Mouse (Mus musculus) mouse trophoblast stem cell (cell line): ENCODE data around the gene Oaz2.
"Not testable (repeated sequence)": the region's sequence is repeated elsewhere in the genome, so short reads cannot be mapped to it uniquely, and the experiment has no call there.

Experiments used
- in situ Hi-C, 2 experiments: fragments of 300-500 bp; cut with MseI, MboI; formaldehyde crosslinking; loops; 2 replicates in 1 of 2; 3 replicates in 1 of 2; pipeline ENCODE4 v1.15.1; 2025

Oaz2 gene

DNA sequence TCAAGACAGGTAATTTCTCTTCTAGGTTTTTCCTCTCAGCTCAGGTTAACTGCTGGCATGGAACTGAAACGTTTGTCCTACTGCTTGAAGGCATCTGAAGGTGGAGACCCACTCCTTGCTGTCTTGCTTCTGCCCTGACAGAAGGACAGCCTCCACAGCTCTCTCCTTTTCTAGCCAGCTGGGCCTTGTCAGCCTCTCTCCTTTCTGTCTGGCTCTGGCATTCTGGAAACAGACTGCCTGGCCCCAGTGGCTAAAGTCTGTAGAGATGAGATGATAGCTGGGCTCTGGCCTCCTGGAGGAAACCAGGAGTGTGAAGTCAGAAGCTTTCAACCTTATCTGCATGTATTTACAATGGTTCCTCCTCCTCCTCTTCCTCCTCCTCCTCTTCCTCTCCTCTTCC, 17.8 kb upstream of the Oaz2 start:
- in situ Hi-C loops = no loop called here

- in situ Hi-C loops = not testable (repeated sequence)
Measured at GRCm38 (mm10) chr9:65651957-65652356, 15.8 kb upstream of the Oaz2 start.

DNA sequence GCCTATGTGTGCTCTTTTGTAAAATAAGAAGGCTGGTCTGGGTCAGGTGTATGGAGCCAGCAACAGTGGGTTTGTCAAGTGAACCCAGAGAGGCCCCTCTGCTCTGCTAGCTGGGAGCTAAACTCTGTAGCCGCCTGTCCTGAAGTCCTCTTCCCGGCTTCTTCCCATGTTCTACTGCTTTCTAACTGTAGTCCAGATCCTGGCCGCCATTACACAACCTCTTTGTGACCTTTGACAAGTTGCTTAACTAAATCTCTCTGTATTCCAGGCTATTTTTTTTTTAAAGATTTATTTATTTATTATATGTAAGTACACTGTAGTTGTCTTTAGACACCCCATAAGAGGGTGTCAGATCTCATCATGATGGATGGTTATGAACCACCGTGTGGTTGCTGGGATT, 14.1 kb upstream of the Oaz2 start:
- in situ Hi-C loops = no loop called here

GRCm38 (mm10) chr9:65654700-65655237, 13.0 kb upstream of the Oaz2 start:
- in situ Hi-C loops = no loop called here

- in situ Hi-C loops = no loop called here
Measured at GRCm38 (mm10) chr9:65655540-65655939, 12.3 kb upstream of the Oaz2 start.

- in situ Hi-C loops = no loop called here
Measured at GRCm38 (mm10) chr9:65657218-65657617, 10.6 kb upstream of the Oaz2 start.

GRCm38 (mm10) chr9:65661029-65661428, 6.8 kb upstream of the Oaz2 start:
- in situ Hi-C loops = loop anchor here (5.0 kb wide), 2 partner anchors 39 to 54 kb away; no protein-coding TSS in a partner anchor

- in situ Hi-C loops = loop anchor here (5.0 kb wide), 2 partner anchors 39 to 54 kb away; no protein-coding TSS in a partner anchor
Measured at GRCm38 (mm10) chr9:65661493-65661892, 6.3 kb upstream of the Oaz2 start.

- in situ Hi-C loops = loop anchor here (5.0 kb wide), 2 partner anchors 42 to 57 kb away; no protein-coding TSS in a partner anchor
Measured at GRCm38 (mm10) chr9:65664163-65664562, 3.6 kb upstream of the Oaz2 start.

DNA sequence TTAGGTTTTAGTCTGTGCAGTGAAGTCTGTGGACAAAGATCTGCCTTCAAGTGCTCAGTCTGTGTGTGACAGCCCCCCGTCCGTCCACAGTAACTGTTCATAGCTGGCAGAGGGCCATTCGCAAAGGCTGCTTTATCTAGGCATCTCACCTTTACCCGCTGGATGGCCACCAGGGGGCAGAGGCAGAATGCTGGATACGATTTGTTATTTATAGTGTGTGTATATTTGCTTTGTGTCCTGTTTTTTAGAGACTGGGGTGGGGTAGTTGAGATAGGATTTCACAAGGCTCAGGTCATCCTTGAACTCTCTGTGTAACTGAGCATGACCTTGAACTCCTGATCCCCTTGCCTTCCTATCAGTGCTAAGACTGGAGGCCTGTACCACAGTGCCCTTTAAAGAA, 1.8 kb upstream of the Oaz2 start:
- in situ Hi-C loops = no loop called here

- in situ Hi-C loops = no loop called here
Measured at GRCm38 (mm10) chr9:65671431-65671931, 3.7 kb downstream of the Oaz2 start.

GRCm38 (mm10) chr9:65672996-65673395, 5.2 kb downstream of the Oaz2 start:
- in situ Hi-C loops = no loop called here

- in situ Hi-C loops = no loop called here
Measured at GRCm38 (mm10) chr9:65675461-65676357, 7.9 kb downstream of the Oaz2 start.

DNA sequence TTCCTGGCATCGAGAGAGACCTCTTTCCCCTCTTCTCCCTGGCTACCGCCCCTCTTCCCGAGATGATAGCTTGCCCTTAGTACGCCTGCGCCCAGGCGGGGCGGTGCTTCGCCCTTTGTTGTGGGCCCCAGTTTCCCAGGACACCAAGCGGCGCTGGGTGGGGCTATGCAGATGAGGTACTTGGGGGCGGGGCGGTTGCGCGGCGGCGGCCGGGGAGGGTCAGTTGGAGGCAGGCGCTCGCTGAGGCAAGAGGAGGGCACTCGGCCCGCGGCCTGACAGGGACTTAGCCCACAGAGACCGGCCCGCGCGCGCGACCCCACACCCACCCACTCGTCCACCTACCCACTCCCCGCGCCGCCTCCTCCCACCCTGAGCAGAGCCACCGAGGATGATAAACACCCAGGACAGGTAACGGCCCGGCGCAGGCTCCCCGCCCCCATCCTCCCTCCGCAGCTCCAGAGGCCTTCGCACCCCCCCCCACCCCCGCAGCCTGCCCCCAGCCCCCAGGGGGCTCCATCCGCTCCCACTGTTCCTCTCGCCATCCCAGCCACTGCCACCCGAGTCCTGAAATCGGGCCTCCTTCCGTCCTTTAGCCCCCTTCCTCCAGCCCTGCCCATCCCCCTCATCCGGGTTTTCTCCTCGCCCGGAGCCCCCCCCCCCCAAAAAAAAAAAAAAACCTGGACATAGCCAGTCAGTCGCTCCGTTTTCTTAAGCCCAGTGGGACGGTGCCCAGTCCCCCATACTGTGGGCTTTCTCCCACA, 8.7 kb downstream of the Oaz2 start:
- in situ Hi-C loops = no loop called here

DNA sequence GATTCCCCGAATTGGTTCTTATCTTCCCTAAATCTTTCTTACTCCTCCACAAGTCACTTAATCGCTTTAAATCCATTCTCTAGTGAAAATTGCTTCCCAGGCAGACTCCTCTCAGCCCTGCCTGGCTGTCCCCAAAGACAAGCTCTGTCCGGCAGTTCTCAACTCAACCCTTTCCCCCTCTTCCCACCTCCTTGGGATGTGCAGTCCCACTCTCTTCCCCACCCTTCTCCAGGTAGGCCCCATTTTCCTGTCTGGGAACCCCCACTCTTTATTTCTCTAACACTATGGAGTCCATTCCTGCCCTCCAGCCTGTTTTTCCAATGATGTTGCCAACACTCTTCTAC, 9.3 kb downstream of the Oaz2 start:
- in situ Hi-C loops = no loop called here

- in situ Hi-C loops = no loop called here
Measured at GRCm38 (mm10) chr9:65679181-65679761, 11.5 kb downstream of the Oaz2 start.

DNA sequence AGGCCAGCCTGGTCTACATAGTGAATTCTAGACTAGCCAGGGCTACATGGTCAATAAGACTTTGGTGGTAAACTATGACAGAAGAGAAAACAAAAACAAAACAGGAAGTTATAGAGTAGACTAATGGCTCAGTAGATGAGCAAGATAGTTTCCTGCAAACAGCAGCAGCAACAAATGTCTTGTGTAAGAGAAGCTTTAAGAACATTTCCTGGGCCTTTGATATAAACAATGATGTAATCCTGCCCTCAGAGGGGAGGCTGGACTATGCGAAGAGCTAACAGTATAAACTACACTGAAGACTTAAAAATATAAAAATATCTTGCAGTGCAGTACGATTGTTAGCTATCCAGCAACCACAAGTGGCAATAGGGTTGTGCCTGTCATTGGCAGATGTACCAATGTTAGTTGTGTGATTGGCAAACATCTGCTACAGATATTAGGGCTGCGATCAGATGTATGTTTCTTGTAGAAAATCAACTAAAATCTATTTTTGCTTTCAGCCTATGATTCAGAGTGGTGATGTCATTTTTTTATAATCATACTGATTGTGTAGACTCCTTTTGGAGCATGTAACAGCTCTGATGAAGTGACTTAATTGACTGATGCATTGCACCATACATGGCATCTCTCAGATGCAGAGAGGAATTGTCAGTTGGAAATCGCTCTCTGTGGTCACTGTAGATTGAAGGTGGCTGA, 13.3 kb downstream of the Oaz2 start:
- in situ Hi-C loops = no loop called here

DNA sequence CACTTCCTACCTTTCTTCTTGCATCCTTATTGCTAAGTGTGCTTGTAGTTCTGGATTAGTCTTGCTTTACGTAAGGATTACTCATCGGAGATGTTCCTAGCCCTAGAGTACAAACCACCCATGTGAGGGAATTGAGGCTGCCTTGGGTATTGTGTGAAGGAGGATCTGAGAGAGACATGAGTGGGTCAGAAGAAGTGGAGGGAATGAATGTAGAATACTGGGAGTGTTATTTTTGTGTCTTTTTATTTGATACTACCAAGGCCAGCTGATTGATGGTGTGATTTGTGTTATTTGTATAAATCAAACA, 13.8 kb downstream of the Oaz2 start:
- in situ Hi-C loops = no loop called here

DNA sequence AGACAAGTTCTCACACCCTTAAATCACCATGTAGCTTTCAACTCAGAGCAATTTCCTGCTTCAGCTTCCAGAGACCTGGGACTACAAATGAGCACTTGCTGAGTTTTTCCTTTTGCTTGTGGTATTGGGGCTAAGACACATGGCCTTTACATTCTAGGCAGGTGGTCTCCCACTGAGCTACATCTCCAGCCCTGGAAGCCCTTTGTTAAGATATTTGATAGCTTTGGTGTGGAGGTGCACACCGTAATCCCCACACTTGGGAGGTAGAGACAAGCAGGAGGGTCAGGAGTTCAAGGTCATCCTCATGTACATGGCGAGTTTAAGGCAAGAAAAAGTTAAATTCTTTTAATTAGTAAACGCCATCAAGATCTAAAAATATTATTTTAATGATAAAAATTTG, 14.4 kb downstream of the Oaz2 start:
- in situ Hi-C loops = no loop called here

DNA sequence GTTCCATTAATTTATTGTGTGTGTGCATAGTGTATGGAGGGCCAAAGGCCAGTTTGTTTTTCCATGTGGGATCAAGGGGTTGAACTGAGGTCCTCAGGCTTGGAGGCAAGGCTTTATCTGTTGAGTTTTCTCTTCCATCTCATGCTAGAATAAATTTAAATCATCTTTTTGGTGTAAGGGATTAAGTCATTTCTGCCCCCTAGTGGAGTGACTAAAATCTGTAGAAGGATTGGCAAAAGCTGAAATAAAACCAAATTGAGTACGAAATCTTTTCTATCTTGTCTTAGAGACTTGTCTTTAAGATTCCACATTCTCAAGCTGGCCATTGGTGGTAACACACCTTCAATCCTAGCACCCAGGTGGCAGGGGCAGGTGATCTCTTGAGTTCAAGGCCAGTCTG, 15.2 kb downstream of the Oaz2 start:
- in situ Hi-C loops = no loop called here

DNA sequence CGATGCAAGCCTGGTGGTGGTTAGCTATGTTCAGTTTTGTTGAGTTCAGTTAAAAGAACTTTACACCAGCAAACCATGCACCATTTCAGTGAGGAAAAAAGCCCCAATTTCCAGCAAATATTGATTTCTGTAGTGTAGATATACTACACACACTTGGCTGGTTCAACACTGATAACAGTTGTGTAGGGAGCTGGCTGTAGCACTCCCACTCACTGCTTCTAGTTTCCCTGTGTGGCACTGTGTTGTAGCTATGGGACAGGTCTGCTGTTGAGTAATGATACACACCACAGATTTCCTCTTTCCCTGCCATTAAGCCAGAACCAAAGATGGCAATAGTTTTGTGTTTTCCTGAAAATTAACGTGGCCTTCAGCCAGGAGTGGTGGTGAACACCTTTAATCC, 16.9 kb downstream of the Oaz2 start:
- in situ Hi-C loops = no loop called here

GRCm38 (mm10) chr9:65689869-65690268, 22.1 kb downstream of the Oaz2 start:
- in situ Hi-C loops = not testable (repeated sequence)
